Mouse (Mus musculus) testis, adult 2 months (tissue): ENCODE results near the gene Zfp174.

Experiments used
- CTCF ChIP-seq: fragments of 200-500 bp; IDR thresholded peaks from 2 replicates; pipeline ENCODE4 v1.5.1; 2012; ENCODE audit warnings: low read depth, mild to moderate bottlenecking, inconsistent platforms, low read length, moderate library complexity; ENCODE audit not compliant: control insufficient read depth, insufficient read depth, insufficient replicate concordance
- POLR2A ChIP-seq: fragments of 200-500 bp; IDR thresholded peaks from 2 replicates; pipeline ENCODE4 v1.6.1; 2012; ENCODE audit warnings: low read depth, mild to moderate bottlenecking, inconsistent platforms, low read length, moderate library complexity; ENCODE audit not compliant: control insufficient read depth

DNA sequence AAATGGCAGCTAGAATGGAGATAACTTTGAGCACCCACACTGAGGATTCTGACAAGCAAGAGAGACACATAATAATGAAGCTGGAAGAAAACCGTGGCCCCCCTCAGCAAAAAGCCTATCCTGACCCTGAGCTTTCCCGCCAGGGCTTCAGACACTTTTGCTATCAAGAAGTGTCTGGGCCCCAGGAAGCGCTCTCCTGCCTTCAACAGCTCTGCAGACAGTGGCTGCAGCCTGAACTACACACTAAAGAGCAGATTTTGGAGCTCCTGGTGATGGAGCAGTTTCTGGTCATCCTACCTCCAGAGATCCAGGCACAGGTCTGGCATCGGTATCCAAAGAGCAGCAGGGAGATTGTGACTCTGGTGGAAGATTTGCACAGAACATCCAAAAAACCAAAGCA, 803 bp downstream of the Zfp174 start:
- no peak for TF ChIP-seq CTCF
- no peak for TF ChIP-seq POLR2A
